Mouse (Mus musculus) embryonic fibroblast, embryonic 13.5 days (primary cell): Measurements from ENCODE around the gene Lgals2.

ENCODE experiments used
- CTCF ChIP-seq: IDR thresholded peaks from 2 replicates; pipeline ENCODE4 v1.5.1; 2011; ENCODE audit warnings: mild to moderate bottlenecking, control low read depth, low read length, moderate library complexity, borderline replicate concordance; ENCODE audit not compliant: insufficient read depth
- POLR2A ChIP-seq: IDR thresholded peaks from 2 replicates; pipeline ENCODE4 v1.6.1; 2011; ENCODE audit warnings: low read depth, mild to moderate bottlenecking, control low read depth, low read length, moderate library complexity

- TF ChIP-seq CTCF (no peak), POLR2A (no peak)
These were observed 42.2 kb upstream of the Lgals2 start for GRCm38 (mm10) chr15:78897488-78897887.
